9 mouse cellular contexts compared by ENCODE assay signal in the genomic region with DNA sequence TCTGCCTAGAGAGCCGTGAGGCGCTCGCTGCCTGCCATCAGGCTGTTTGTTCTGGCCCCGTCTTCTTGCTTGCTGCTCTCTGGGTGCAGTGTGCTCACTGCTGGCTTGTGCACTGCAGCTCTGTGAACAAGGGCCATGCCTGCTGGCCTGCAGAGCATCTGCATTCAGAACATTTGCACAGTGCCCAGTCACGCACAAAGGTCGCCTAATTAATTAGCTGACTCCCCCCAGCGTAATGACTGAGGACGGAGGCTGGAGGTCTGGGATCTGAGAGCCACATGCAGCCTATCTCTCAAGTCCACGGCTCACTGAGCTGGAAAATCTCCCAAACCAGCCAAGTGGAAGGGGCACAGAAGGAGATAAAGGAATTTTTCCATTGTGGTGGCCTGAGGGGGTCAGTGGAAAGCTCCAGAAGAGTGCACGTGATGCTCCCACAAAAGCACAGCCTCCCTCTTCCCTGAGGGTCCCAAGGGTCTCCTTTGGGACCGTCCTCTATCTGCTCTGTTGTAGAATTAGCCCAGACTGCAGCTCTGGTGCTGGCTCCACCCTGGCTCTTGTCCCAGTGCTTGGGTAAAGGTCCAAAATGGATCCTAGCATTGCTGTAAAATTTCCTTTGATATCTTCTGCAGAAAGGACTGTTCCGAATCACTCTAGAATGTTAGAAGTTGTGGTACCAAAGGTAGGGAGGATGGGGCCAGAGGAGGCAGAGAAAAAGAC. TPM values are rescaled to one million over a fixed set of nuclear protein-coding genes. Genes with fewer than 3 reads are reported as not detected.
A peak's percentile ranks its signal among the peaks of the same experiment; 100 is the strongest.
DNase-seq lines count a peak whose midpoint lies in the region; ATAC-seq lines count a peak whose summit lies in the region.
"Had no signal": no experiment of that assay in that cellular context is flagged by ENCODE, and none has a peak within 500 bp of the region (broad histone marks: within the 10 kb centered on the region; RNA-seq: fewer than 3 reads in every experiment).

No protein-coding gene starts in this region.

- H3K27ac ChIP-seq in forebrain, embryonic 15.5 days (replicated peaks) = no peak overlapping the region; the same call in 1 of the 2 replicates
- no peak overlapping the region for H3K27ac ChIP-seq in intestine, embryonic 15.5 days

- no peaks in the 10 kb centered on the region for H3K9me3 ChIP-seq in forebrain, embryonic 15.5 days
- H3K9me3 ChIP-seq in intestine, embryonic 15.5 days = no peaks in the 10 kb centered on the region

- no peak for DNase-seq in frontal cortex, postnatal 36 days (ENCODE audit: low spot score in 2 of 2)
- DNase-seq in cerebellum, adult 11-12 months = peak; percentile 89
- peak; percentile 66 for DNase-seq in mesoderm, embryonic 11.5 days (ENCODE audit: low read depth, low spot score)
- no peak for DNase-seq in urinary bladder, adult 18-20 months (ENCODE audit: low spot score in 2 of 2)
- DNase-seq in adrenal gland, adult (ENCODE audit: inconsistent age in 2 of 2, low spot score in 1 of 2) = no peak

- H3K36me3 ChIP-seq in forebrain, embryonic 15.5 days = no peaks in the 10 kb centered on the region
- no peaks in the 10 kb centered on the region for H3K36me3 ChIP-seq in intestine, embryonic 15.5 days

- H3K4me1 ChIP-seq in forebrain, embryonic 15.5 days = peaks cover 25% of the 10 kb centered on the region
- peaks cover 19% of the 10 kb centered on the region for H3K4me1 ChIP-seq in intestine, embryonic 15.5 days (replicated peaks)

- H3K4me2 ChIP-seq in forebrain, embryonic 15.5 days (replicated peaks) = no peak overlapping the region
- H3K4me2 ChIP-seq in intestine, embryonic 15.5 days (replicated peaks) = no peak overlapping the region

- H3K27me3 ChIP-seq in forebrain, embryonic 15.5 days = peaks cover 4% of the 10 kb centered on the region; the same call in 1 of the 2 replicates
- H3K27me3 ChIP-seq in intestine, embryonic 15.5 days (replicated peaks) = no peaks in the 10 kb centered on the region

- peak; percentile 34; the same call in 1 of the 2 replicates for ATAC-seq in frontal cortex, adult (ENCODE audit: low TSS enrichment)
- peak; percentile 74 for ATAC-seq in forebrain, embryonic 15.5 days (replicated peaks)
- ATAC-seq in intestine, embryonic 15.5 days = no peak

- H3K9ac ChIP-seq in forebrain, embryonic 15.5 days (replicated peaks) = no peak overlapping the region
- H3K9ac ChIP-seq in intestine, embryonic 15.5 days = no peak overlapping the region

- WGBS in forebrain, embryonic 15.5 days = 8% methylated on average over 12 of the region's 12 CpGs
- 54% methylated on average over 12 of the region's 12 CpGs for WGBS in intestine, embryonic 15.5 days

- no peak overlapping the region for H3K4me3 ChIP-seq in forebrain, embryonic 15.5 days
- H3K4me3 ChIP-seq in intestine, embryonic 15.5 days (replicated peaks) = no peak overlapping the region
- H3K4me3 ChIP-seq: myocyte had no signal

RNA-seq across cellular contexts. Expression of gene Plekha1, which starts 27.5 kb away (rescaled TPM):
- polyA plus RNA-seq in forebrain, embryonic 15.5 days (2015; fragmentation: Nextera tagmentation; extraction: Ambion mirVana) = 50.0 and 53.2 TPM in 2 replicates
- polyA plus RNA-seq in intestine, embryonic 15.5 days (2015; fragmentation: Nextera tagmentation; extraction: Ambion mirVana) = 40.5 and 41.5 TPM in 2 replicates

Comparison
In these comparisons a context has a peak if more than half of its experiments do, and no peak if none do; other contexts are left out.
1. DNase-seq: peak in cerebellum, adult 11-12 months (single experiment) and mesoderm, embryonic 11.5 days (single experiment); none in frontal cortex, postnatal 36 days (0 of 2), urinary bladder, adult 18-20 months (0 of 2) and adrenal gland, adult (0 of 2).